17 mouse cellular contexts compared by ENCODE assay signal in genomic region chr1:182609701-182610335, GRCm38 (mm10). TPM values are rescaled to one million over a fixed set of nuclear protein-coding genes. Genes with fewer than 3 reads are reported as not detected.
DNase-seq lines count a peak whose midpoint lies in the region; ATAC-seq and TF ChIP-seq lines count a peak whose summit lies in the region.
"Had no signal": no experiment of that assay in that cellular context is flagged by ENCODE, and none has a peak within 500 bp of the region (broad histone marks: within the 10 kb centered on the region; RNA-seq: fewer than 3 reads in every experiment).

No protein-coding gene starts in this region.

- TF ChIP-seq CTCF in kidney, adult 2 months (conservative IDR thresholded peaks at IDR 0.05; ENCODE audit: insufficient read depth, insufficient read length, low read depth, low read length) = no peak

- no peak for DNase-seq in cerebellum, adult 8-10 months
- no peak for DNase-seq in midbrain, embryonic 10.5 days (ENCODE audit: low spot score)
- peak; percentile 84 for DNase-seq in kidney, adult 2 months
- DNase-seq in thymus, postnatal 25 days = no peak
- no peak for DNase-seq in adrenal gland, adult (ENCODE audit: inconsistent age in 2 of 2, low spot score in 1 of 2)
- DNase-seq: adrenal gland, postnatal 25 days; heart, postnatal 10 days; liver had no signal

- peak; percentile 28 for ATAC-seq in cerebellum, adult (ENCODE audit: insufficient number of reproducible peaks, low FRiP score, low TSS enrichment)
- ATAC-seq in midbrain, embryonic 15.5 days (replicated peaks) = no peak
- peak; percentile 65 for ATAC-seq in megakaryocyte progenitor cell, adult 5-6 weeks (replicated peaks; ENCODE audit: poor library complexity)
- ATAC-seq: forebrain, embryonic 13.5 days had no signal

- peaks cover 28% of the 10 kb centered on the region for H3K4me1 ChIP-seq in midbrain, embryonic 10.5 days
- H3K4me1 ChIP-seq in midbrain, embryonic 15.5 days = no peaks in the 10 kb centered on the region
- H3K4me1 ChIP-seq in kidney, adult 2 months (ENCODE audit: control insufficient read depth, insufficient read depth, low read length) = no peaks in the 10 kb centered on the region

- no peak for TF ChIP-seq POLR2A in kidney, adult 2 months (IDR thresholded peaks at IDR 0.05; ENCODE audit: low read depth, low read length)

- H3K36me3 ChIP-seq in midbrain, embryonic 10.5 days = no peaks in the 10 kb centered on the region
- H3K36me3 ChIP-seq in midbrain, embryonic 15.5 days (replicated peaks) = no peaks in the 10 kb centered on the region
- no peaks in the 10 kb centered on the region for H3K36me3 ChIP-seq in kidney, adult 2 months (ENCODE audit: control insufficient read depth, insufficient read depth, low read length)
- H3K36me3 ChIP-seq: midbrain, embryonic 12.5 days; neural tube, embryonic 13.5 days had no signal

- no peak overlapping the region for H3K4me2 ChIP-seq in midbrain, embryonic 15.5 days
- H3K4me2 ChIP-seq: forebrain, embryonic 13.5 days; midbrain, embryonic 12.5 days; neural tube, embryonic 13.5 days had no signal

- H3K9me3 ChIP-seq in midbrain, embryonic 10.5 days (replicated peaks) = no peaks in the 10 kb centered on the region
- H3K9me3 ChIP-seq in midbrain, embryonic 15.5 days = no peaks in the 10 kb centered on the region
- H3K9me3 ChIP-seq: forebrain, embryonic 13.5 days; midbrain, embryonic 12.5 days; neural tube, embryonic 13.5 days had no signal

- 83% methylated on average over 4 of the region's 4 CpGs for WGBS in midbrain, embryonic 10.5 days
- WGBS in midbrain, embryonic 15.5 days = 87% methylated on average over 4 of the region's 4 CpGs
- WGBS in kidney, adult 2 months = 34% methylated on average over 4 of the region's 4 CpGs

- no peak overlapping the region for H3K4me3 ChIP-seq in midbrain, embryonic 10.5 days
- H3K4me3 ChIP-seq in midbrain, embryonic 15.5 days = no peak overlapping the region
- no peak overlapping the region for H3K4me3 ChIP-seq in kidney, adult 2 months (ENCODE audit: insufficient read depth, low read depth, low read length)
- H3K4me3 ChIP-seq: forebrain, embryonic 13.5 days; midbrain, embryonic 12.5 days; neural tube, embryonic 13.5 days had no signal

- peak overlapping the region; percentile 4; the same call in 1 of the 2 replicates for H3K27ac ChIP-seq in midbrain, embryonic 10.5 days (replicated peaks)
- no peak overlapping the region for H3K27ac ChIP-seq in midbrain, embryonic 15.5 days
- no peak overlapping the region for H3K27ac ChIP-seq in kidney, adult 2 months (ENCODE audit: insufficient read depth, low read depth, low read length)
- H3K27ac ChIP-seq: forebrain, embryonic 13.5 days; kidney, postnatal 0 days; midbrain, embryonic 12.5 days had no signal

- H3K9ac ChIP-seq in midbrain, embryonic 15.5 days = no peak overlapping the region
- H3K9ac ChIP-seq: forebrain, embryonic 13.5 days; midbrain, embryonic 12.5 days; neural tube, embryonic 13.5 days had no signal

- H3K27me3 ChIP-seq in midbrain, embryonic 10.5 days (ENCODE audit: low read depth, poor library complexity, severe bottlenecking) = no peaks in the 10 kb centered on the region
- H3K27me3 ChIP-seq in midbrain, embryonic 15.5 days (replicated peaks) = no peaks in the 10 kb centered on the region
- H3K27me3 ChIP-seq in kidney, adult 2 months (replicated peaks; ENCODE audit: control insufficient read depth, insufficient read depth, low read length) = no peaks in the 10 kb centered on the region
- H3K27me3 ChIP-seq: forebrain, embryonic 13.5 days; midbrain, embryonic 12.5 days; neural tube, embryonic 13.5 days had no signal

RNA-seq across cellular contexts. Expression of gene Capn8, which starts 45.0 kb away (rescaled TPM):
- polyA plus RNA-seq in midbrain, embryonic 10.5 days (2016; fragmentation: Nextera tagmentation; extraction: Ambion mirVana) = 0.05 and 0.09 TPM in 2 replicates
- polyA plus RNA-seq in midbrain, embryonic 15.5 days (2015; fragmentation: Nextera tagmentation; extraction: Ambion mirVana) = 0.06 and 0.11 TPM in 2 replicates
- polyA plus RNA-seq in kidney, adult 2 months (2012; rRNA removed) = 0.03 TPM in 1 of 2 replicates, not detected in the other
- not detected in 2 replicates for total RNA-seq in megakaryocyte progenitor cell, adult 5-6 weeks (2015)
- total RNA-seq in megakaryocyte progenitor cell, adult 5-6 weeks (2017) = not detected in 2 replicates
- total RNA-seq: heart, adult 18-20 months; heart, postnatal 10 days; left cerebral cortex, adult 18-20 months had no signal
